ENCODE assay signal across 7 mouse cellular contexts in genomic region chr10:34281211-34281961, GRCm38 (mm10). TPM values are rescaled to one million over a fixed set of nuclear protein-coding genes. Genes with fewer than 3 reads are reported as not detected.
A peak's percentile ranks its signal among the peaks of the same experiment; 100 is the strongest.
DNase-seq lines count a peak whose midpoint lies in the region; ATAC-seq and TF ChIP-seq lines count a peak whose summit lies in the region.

No protein-coding gene starts in this region.

- 0 out of 2 replicates have a peak, but pooled peaks have one; percentile 0 for ATAC-seq in erythroid progenitor cell, adult 5-6 weeks (replicated peaks; ENCODE audit: low FRiP score, poor library complexity, severe bottlenecking)
- no peak; the same call in 1 of the 2 replicates for ATAC-seq in limb, embryonic 13.5 days (ENCODE audit: low FRiP score, low read depth)

- H3K4me2 ChIP-seq in limb, embryonic 13.5 days (replicated peaks) = peak overlapping the region; percentile 95

- peak overlapping the region; percentile 96 for H3K9ac ChIP-seq in limb, embryonic 13.5 days

- H3K27me3 ChIP-seq in limb, embryonic 13.5 days = no peaks in the 10 kb centered on the region
- H3K27me3 ChIP-seq in splenic B cell, adult 2 months (ENCODE audit: control insufficient read depth, insufficient read depth, low read length, poor library complexity, severe bottlenecking) = no peaks in the 10 kb centered on the region

- TF ChIP-seq CTCF in bone marrow macrophage, adult 2 months (IDR thresholded peaks at IDR 0.05; ENCODE audit: low read depth, low read length) = no peak

- peak overlapping the region; percentile 91 for H3K4me3 ChIP-seq in bone marrow macrophage, adult 2 months (ENCODE audit: insufficient read depth, low read length)
- peak overlapping the region; percentile 73 for H3K4me3 ChIP-seq in limb, embryonic 13.5 days

- intact Hi-C loops in left cerebral cortex, postnatal 25 days (cut with DNase I) = loop anchor here (5.0 kb wide), 3 partner anchors 46 to 264 kb away; partner anchors contain the start of gene Rwdd1

- WGBS in limb, embryonic 13.5 days = 20% methylated on average over 14 of the region's 14 CpGs

- no peaks in the 10 kb centered on the region for H3K9me3 ChIP-seq in limb, embryonic 13.5 days

- H3K36me3 ChIP-seq in limb, embryonic 13.5 days = peaks cover 3% of the 10 kb centered on the region
- H3K36me3 ChIP-seq in splenic B cell, adult 2 months (ENCODE audit: control insufficient read depth, insufficient read depth, low read length, poor library complexity, severe bottlenecking) = no peaks in the 10 kb centered on the region

- peak overlapping the region; percentile 76 for H3K27ac ChIP-seq in bone marrow macrophage, adult 2 months (ENCODE audit: insufficient read depth, low read depth, low read length)
- H3K27ac ChIP-seq in limb, embryonic 13.5 days = 0 out of 2 replicates have a peak overlapping the region, but pooled peaks have one; percentile 55

- DNase-seq in left cerebral cortex, postnatal 25 days (ENCODE audit: low spot score in 2 of 2) = peak; percentile 18 to 58
- DNase-seq in left cerebral cortex, adult 18-20 months (ENCODE audit: low spot score in 2 of 2) = no peak
- peak; percentile 26 for DNase-seq in splenic B cell, adult 2 months (ENCODE audit: low read depth, low spot score)
- no peak for DNase-seq in adrenal gland, postnatal 4 days (ENCODE audit: low spot score in 2 of 2)

- no peak for TF ChIP-seq POLR2A in bone marrow macrophage, adult 2 months (IDR thresholded peaks at IDR 0.05; ENCODE audit: borderline replicate concordance, low read depth, low read length)

- H3K4me1 ChIP-seq in bone marrow macrophage, adult 2 months (ENCODE audit: control insufficient read depth, insufficient read depth, low read length) = peaks cover 11% of the 10 kb centered on the region
- H3K4me1 ChIP-seq in limb, embryonic 13.5 days = peaks cover 19% of the 10 kb centered on the region

RNA-seq across cellular contexts. Expression of gene Tspyl1, which starts 0.6 kb away (rescaled TPM):
- 100 to 1,000 TPM; 151 to 153 TPM for total RNA-seq in left cerebral cortex, postnatal 25 days (2021)
- total RNA-seq in left cerebral cortex, adult 18-20 months (2021) = 100 to 1,000 TPM; 175 to 185 TPM
- 74.2 and 74.4 TPM in 2 replicates for polyA plus RNA-seq in bone marrow macrophage, adult 2 months (2012; ENCODE audit: insufficient read depth, insufficient read length, missing spikeins)
- 22.3 and 28.1 TPM in 2 replicates for total RNA-seq in erythroid progenitor cell, adult 5-6 weeks (2015; ENCODE audit: low replicate concordance)
- 25.0 and 30.9 TPM in 2 replicates for total RNA-seq in erythroid progenitor cell, adult 5-6 weeks (2017; ENCODE audit: low replicate concordance)
- 91.0 and 93.1 TPM in 2 replicates for polyA plus RNA-seq in limb, embryonic 13.5 days (2015; fragmentation: Nextera tagmentation; extraction: Ambion mirVana)
- 10 to 100 TPM; 61.4 to 65.3 TPM for total RNA-seq in adrenal gland, postnatal 4 days (2021)

RNA-seq across cellular contexts. Expression of gene Tspyl4, which starts 15.9 kb away (rescaled TPM):
- 100 to 1,000 TPM; 369 to 379 TPM for total RNA-seq in left cerebral cortex, postnatal 25 days (2021)
- total RNA-seq in left cerebral cortex, adult 18-20 months (2021) = 100 to 1,000 TPM; 420 to 434 TPM
- polyA plus RNA-seq in bone marrow macrophage, adult 2 months (2012; ENCODE audit: insufficient read depth, insufficient read length, missing spikeins) = 8.2 and 10.6 TPM in 2 replicates
- not detected in 2 replicates for total RNA-seq in erythroid progenitor cell, adult 5-6 weeks (2015; ENCODE audit: low replicate concordance)
- 0.77 TPM in 1 of 2 replicates, not detected in the other for total RNA-seq in erythroid progenitor cell, adult 5-6 weeks (2017; ENCODE audit: low replicate concordance)
- polyA plus RNA-seq in limb, embryonic 13.5 days (2015; fragmentation: Nextera tagmentation; extraction: Ambion mirVana) = 22.2 and 24.7 TPM in 2 replicates
- total RNA-seq in adrenal gland, postnatal 4 days (2021) = 10 to 100 TPM; 24.7 to 29.1 TPM

Comparison
In these comparisons a context has a peak if more than half of its experiments do, and no peak if none do; other contexts are left out.
1. DNase-seq: peak in left cerebral cortex, postnatal 25 days (2 of 2) and splenic B cell, adult 2 months (single experiment); none in left cerebral cortex, adult 18-20 months (0 of 2) and adrenal gland, postnatal 4 days (0 of 2).
2. RNA of gene Tspyl4, which starts 15.9 kb away (total RNA-seq): 420 to 434 TPM in left cerebral cortex, adult 18-20 months, 369 to 379 TPM in left cerebral cortex, postnatal 25 days and 24.7 to 29.1 TPM in adrenal gland, postnatal 4 days; 0.77 TPM in erythroid progenitor cell, adult 5-6 weeks; every median in the first group is over 10 times any median in the second.